Mouse (Mus musculus): ENCODE measurements at regions not wholly inside any gene's neighbourhood (a gene's known extent, or its start where the extent isn't known, plus 50 kb on each side); places are given as distances from the start of the nearest gene placed in this dataset.

DNA sequence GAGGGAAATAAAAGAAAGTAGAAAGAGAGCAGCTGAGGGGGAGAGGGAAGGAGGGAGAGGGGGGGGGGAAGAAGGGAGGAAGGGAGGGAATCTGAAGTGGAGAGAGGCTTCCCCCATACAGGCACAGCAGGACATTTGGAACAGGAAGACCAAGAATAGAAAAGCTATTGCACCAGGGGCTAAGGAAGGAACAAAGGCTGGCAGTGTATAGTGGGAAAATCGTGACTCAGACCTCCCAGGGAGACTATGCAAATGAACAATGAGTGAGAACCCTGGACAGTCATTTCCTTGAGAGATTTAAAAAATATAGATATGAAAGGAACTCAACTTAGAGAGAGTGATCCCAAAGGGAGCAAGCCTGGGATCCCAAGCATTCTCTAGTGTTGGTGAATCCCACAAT is 559.1 kb upstream of the Klf6 start:
- Histone ChIP-seq H3K4me2 (ENCODE audit: low read depth, low read length) (no peak overlapping the region), H3K4me3 (ENCODE audit: low read length) (no peak overlapping the region), H3K4me1 (ENCODE audit: insufficient read depth, low read length) (no peaks in the 10 kb centered on the region), H3K27me3 (ENCODE audit: insufficient read depth, low read length) (no peaks in the 10 kb centered on the region), H3K9me3 (ENCODE audit: low read length) (no peaks in the 10 kb centered on the region), H3K27ac (no peak overlapping the region), H3K36me3 (ENCODE audit: insufficient read depth, low read length) (no peaks in the 10 kb centered on the region), H3K9ac (replicated peaks; ENCODE audit: low read length) (no peak overlapping the region)
- no peak for TF ChIP-seq CTCF (IDR thresholded peaks at IDR 0.05; ENCODE audit: low read depth)
- no peak for DNase-seq (ENCODE audit: low spot score)
- 3% methylated on average over 1 of the region's 1 CpGs for WGBS
- no peak for ATAC-seq

DNA sequence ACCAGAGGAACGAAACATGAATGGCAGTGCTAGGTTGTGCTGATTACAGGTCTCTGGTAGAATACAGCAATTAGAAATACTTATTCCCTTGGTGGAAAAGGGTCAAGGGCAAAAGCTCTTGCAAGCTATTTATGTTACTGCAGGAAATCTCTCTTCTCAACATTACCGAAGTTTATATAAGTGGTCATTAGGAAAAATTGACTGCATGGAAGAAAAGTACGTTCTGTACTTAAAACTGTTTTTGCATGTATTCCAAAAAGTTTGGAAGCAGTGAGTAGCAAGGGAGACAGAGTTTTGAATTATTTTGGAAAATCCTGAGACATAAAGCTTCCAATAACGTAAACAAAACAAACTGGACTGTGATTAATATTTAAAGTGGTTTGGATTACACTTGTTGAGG is 554.6 kb upstream of the Klf6 start:
- TF ChIP-seq CTCF (IDR thresholded peaks at IDR 0.05; ENCODE audit: low read depth): no peak
- ATAC-seq (no peak), DNase-seq (ENCODE audit: low spot score) (no peak)
- no peaks in the 10 kb centered on the region for H3K36me3 ChIP-seq (ENCODE audit: insufficient read depth, low read length)
- H3K4me1 ChIP-seq (ENCODE audit: insufficient read depth, low read length): no peaks in the 10 kb centered on the region
- H3K27me3 ChIP-seq (ENCODE audit: insufficient read depth, low read length): no peaks in the 10 kb centered on the region
- no peak overlapping the region for H3K4me2 ChIP-seq (ENCODE audit: low read depth, low read length)
- H3K27ac ChIP-seq: no peak overlapping the region
- WGBS: 89% methylated on average over 4 of the region's 4 CpGs
- H3K9ac ChIP-seq (replicated peaks; ENCODE audit: low read length): no peak overlapping the region
- no peaks in the 10 kb centered on the region for H3K9me3 ChIP-seq (ENCODE audit: low read length)
- H3K4me3 ChIP-seq (ENCODE audit: low read length): no peak overlapping the region

DNA sequence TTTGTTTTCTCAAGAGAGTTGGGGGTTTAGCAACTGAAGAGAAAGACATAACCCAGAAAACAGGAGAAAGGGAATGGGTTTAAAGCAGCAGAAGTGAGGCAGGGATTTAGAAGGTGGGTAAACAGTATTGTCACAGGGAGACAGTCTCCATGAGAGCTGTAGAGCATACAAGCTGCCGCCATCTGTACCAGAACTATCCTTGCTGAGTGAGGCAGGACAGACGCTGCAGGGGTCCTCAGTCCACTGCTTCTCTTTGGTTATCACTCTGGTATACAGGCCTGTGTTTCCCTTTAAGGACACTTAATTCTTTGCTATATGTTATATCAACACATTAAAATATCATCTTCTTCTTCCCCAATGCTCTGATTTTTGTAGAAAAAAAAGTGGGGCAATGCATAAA is 548.0 kb upstream of the Klf6 start:
- 48% methylated on average over 2 of the region's 2 CpGs for WGBS
- ATAC-seq: no peak

DNA sequence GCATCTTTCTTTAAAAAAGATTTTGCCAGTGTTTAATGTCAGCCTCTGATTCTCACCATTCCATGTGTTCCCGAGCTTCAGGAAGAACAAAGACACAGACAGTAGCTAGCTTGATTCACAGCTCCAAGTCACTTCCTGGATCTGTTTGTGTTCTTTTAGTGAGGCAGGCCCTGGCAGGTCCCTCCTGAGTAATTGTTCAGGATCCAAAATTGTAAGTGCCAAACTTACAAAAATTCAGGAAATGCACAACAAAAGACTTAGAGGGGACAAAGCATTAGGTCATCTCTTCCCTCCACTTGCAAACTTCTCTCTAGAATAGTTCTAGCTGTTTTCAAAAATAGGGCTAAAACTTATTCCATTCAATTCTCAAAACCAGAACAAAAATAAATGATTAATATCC is 546.3 kb upstream of the Klf6 start:
- WGBS: 43% methylated on average over 1 of the region's 1 CpGs
- H3K9me3 ChIP-seq (ENCODE audit: low read length): no peaks in the 10 kb centered on the region
- TF ChIP-seq CTCF (IDR thresholded peaks at IDR 0.05; ENCODE audit: low read depth): no peak
- ATAC-seq: no peak
- no peak overlapping the region for H3K4me3 ChIP-seq (ENCODE audit: low read length)
- no peak overlapping the region for H3K27ac ChIP-seq
- H3K4me2 ChIP-seq (ENCODE audit: low read depth, low read length): no peak overlapping the region
- H3K4me1 ChIP-seq (ENCODE audit: insufficient read depth, low read length): no peaks in the 10 kb centered on the region
- DNase-seq (ENCODE audit: low spot score): no peak
- H3K36me3 ChIP-seq (ENCODE audit: insufficient read depth, low read length): no peaks in the 10 kb centered on the region
- H3K27me3 ChIP-seq (ENCODE audit: insufficient read depth, low read length): no peaks in the 10 kb centered on the region
- no peak overlapping the region for H3K9ac ChIP-seq (replicated peaks; ENCODE audit: low read length)

More for the DNA sequence above, 548.0 kb upstream of the Klf6 start:
- no peak overlapping the region for H3K27ac ChIP-seq
- no peak overlapping the region for H3K9ac ChIP-seq (replicated peaks; ENCODE audit: low read length)
- DNase-seq (ENCODE audit: low spot score): no peak
- no peaks in the 10 kb centered on the region for H3K27me3 ChIP-seq (ENCODE audit: insufficient read depth, low read length)
- H3K4me2 ChIP-seq (ENCODE audit: low read depth, low read length): no peak overlapping the region
- TF ChIP-seq CTCF (IDR thresholded peaks at IDR 0.05; ENCODE audit: low read depth): no peak
- H3K36me3 ChIP-seq (ENCODE audit: insufficient read depth, low read length): no peaks in the 10 kb centered on the region
- no peak overlapping the region for H3K4me3 ChIP-seq (ENCODE audit: low read length)
- H3K4me1 ChIP-seq (ENCODE audit: insufficient read depth, low read length): no peaks in the 10 kb centered on the region
- no peaks in the 10 kb centered on the region for H3K9me3 ChIP-seq (ENCODE audit: low read length)

DNA sequence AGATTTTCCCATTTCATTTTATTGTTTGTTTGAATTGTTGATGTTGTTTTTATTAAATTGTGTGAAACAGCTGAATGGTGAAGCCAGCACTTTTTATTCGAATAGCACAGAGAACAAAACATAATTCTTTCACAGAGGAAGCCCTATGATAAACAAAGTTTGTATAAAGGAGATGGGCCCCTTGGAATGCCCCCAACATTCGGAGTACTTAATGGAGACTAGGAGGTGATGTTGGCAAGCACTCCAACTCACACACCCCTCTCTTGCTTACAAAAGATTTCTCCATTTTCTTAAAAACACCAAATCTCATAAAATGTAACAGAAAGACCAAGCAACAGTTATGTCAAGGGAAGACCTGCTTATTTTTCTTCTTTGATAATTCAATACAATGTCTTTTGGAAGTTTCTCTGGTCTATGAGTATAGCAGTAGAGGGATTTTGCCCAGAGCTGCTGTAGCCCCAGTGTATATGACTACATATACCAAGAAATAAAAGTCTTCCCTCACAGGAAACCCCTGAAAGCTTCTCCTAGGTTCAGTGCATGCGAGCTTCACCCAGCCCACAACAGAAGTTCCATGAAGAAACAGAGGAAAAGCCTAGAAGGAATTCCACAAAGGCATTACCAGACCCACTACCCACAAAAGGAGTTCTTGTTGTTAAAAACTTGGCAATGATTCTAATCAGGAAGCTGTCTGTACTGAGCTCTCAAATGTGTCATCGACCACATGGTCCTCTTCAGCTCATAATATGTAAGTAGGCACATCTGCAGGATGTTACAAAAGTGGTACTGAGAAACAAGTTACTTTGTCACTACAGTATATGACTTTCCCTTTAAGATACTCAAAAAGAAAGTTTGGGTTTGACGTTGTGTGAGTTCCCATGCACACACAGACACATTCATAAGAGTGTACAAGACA is 543.1 kb upstream of the Klf6 start:
- Histone ChIP-seq H3K27me3 (ENCODE audit: insufficient read depth, low read length) (no peaks in the 10 kb centered on the region), H3K4me3 (ENCODE audit: low read length) (no peak overlapping the region), H3K27ac (no peak overlapping the region), H3K4me1 (ENCODE audit: insufficient read depth, low read length) (no peaks in the 10 kb centered on the region), H3K9me3 (ENCODE audit: low read length) (no peaks in the 10 kb centered on the region), H3K36me3 (ENCODE audit: insufficient read depth, low read length) (no peaks in the 10 kb centered on the region), H3K9ac (replicated peaks; ENCODE audit: low read length) (no peak overlapping the region), H3K4me2 (ENCODE audit: low read depth, low read length) (no peak overlapping the region)
- TF ChIP-seq CTCF (IDR thresholded peaks at IDR 0.05; ENCODE audit: low read depth): no peak
- 75% methylated on average over 5 of the region's 5 CpGs for WGBS
- DNase-seq (ENCODE audit: low spot score) (no peak), ATAC-seq (no peak)

DNA sequence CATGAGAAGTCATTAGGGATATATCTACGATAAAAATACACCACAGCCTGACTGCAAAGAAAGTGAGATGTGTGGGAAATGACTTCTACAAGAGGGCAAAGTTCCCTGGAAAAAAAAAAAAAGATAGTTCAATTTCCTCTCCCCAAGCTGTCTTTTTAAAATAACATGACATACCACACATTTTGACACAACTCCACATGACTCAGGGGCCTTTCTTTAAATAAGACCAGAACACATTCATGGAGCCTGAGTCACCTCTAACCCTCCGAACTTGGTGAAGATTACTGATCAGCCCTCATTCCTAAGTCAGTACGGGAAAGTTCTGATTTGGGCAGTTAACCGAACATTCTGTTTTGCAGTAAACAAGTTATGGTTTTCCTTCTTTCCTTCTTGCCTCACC is 515.6 kb upstream of the Klf6 start:
- H3K4me3 ChIP-seq (ENCODE audit: low read length): no peak overlapping the region
- H3K27ac ChIP-seq: no peak overlapping the region
- H3K4me2 ChIP-seq (ENCODE audit: low read depth, low read length): no peak overlapping the region
- DNase-seq (ENCODE audit: low spot score) (no peak), ATAC-seq (no peak)
- H3K27me3 ChIP-seq (ENCODE audit: insufficient read depth, low read length): no peaks in the 10 kb centered on the region
- H3K4me1 ChIP-seq (ENCODE audit: insufficient read depth, low read length): no peaks in the 10 kb centered on the region
- H3K36me3 ChIP-seq (ENCODE audit: insufficient read depth, low read length): no peaks in the 10 kb centered on the region
- TF ChIP-seq CTCF (IDR thresholded peaks at IDR 0.05; ENCODE audit: low read depth): no peak
- WGBS: 70% methylated on average over 4 of the region's 4 CpGs
- H3K9ac ChIP-seq (replicated peaks; ENCODE audit: low read length): no peak overlapping the region
- H3K9me3 ChIP-seq (ENCODE audit: low read length): no peaks in the 10 kb centered on the region

Measured in hindbrain, postnatal 0 days (tissue).